Mouse (Mus musculus) liver, adult 2 months (tissue): ENCODE data around the gene Ppp6r2.

Experiments used
- CTCF ChIP-seq: fragments of 200-500 bp; IDR thresholded peaks from 2 replicates; pipeline ENCODE4 v1.5.1; 2011; ENCODE audit warnings: low read depth, low read length, control low read depth
- POLR2A ChIP-seq: fragments of 200-500 bp; IDR thresholded peaks from 2 replicates; pipeline ENCODE4 v1.6.1; 2011; ENCODE audit warnings: low read length, control low read depth; ENCODE audit not compliant: insufficient read depth; ENCODE audit errors: extremely low read depth

DNA sequence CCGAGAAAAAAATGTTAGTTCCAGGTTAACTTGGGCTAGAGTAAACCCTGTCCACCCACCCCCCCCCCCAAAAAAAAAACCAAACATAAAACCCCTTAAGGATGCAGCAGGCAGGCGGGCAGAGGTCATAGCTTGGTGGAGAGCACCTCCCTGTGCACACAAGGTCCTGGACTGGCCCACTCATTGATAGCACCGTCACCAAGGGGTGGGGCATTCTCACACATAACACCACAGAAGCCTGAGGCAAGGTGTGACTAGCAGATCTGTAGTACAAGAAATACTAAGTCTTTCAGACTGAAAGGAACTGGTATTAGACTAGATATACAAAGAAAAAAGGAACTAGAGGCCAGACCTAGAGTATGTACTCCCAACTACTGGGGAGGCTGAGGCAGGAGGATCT lies 80.2 kb downstream of the Ppp6r2 start:
- no peak for TF ChIP-seq CTCF
- no peak for TF ChIP-seq POLR2A
